21 mouse cellular contexts compared by ENCODE assay signal in genomic region chr5:73211961-73212360, GRCm38 (mm10). TPM values are rescaled to one million over a fixed set of nuclear protein-coding genes. Genes with fewer than 3 reads are reported as not detected.
DNase-seq lines count a peak whose midpoint lies in the region; ATAC-seq lines count a peak whose summit lies in the region.
"Had no signal": no experiment of that assay in that cellular context is flagged by ENCODE, and none has a peak within 500 bp of the region (broad histone marks: within the 10 kb centered on the region; RNA-seq: fewer than 3 reads in every experiment).

No protein-coding gene starts in this region.

- peak; percentile 58 for DNase-seq in heart, embryonic 10.5 days (ENCODE audit: low spot score)
- DNase-seq in testis, postnatal 10 days (ENCODE audit: low spot score): peak; percentile 16
- no peak for DNase-seq in testis, postnatal 14 days (ENCODE audit: low spot score)
- DNase-seq in frontal cortex, postnatal 36 days (ENCODE audit: low spot score in 2 of 2): no peak
- DNase-seq: adrenal gland, adult 8-10 months; adrenal gland, postnatal 14 days; adrenal gland, postnatal 36 days; cerebellum, adult 11-12 months; cerebellum, adult 2 months; cerebellum, adult 9-10 months; cerebellum, postnatal 10 days; cerebellum, postnatal 25 days; forebrain, postnatal 0 days had no signal

- no peaks in the 10 kb centered on the region for H3K9me3 ChIP-seq in heart, embryonic 10.5 days
- H3K9me3 ChIP-seq in heart, embryonic 12.5 days (replicated peaks): no peaks in the 10 kb centered on the region
- H3K9me3 ChIP-seq: embryonic facial prominence, embryonic 10.5 days; embryonic facial prominence, embryonic 12.5 days; forebrain, embryonic 13.5 days; forebrain, embryonic 15.5 days; G1E had no signal

- H3K27ac ChIP-seq in heart, embryonic 10.5 days: no peak overlapping the region; the same call in 1 of the 2 replicates
- H3K27ac ChIP-seq in heart, embryonic 12.5 days (ENCODE audit: poor library complexity, severe bottlenecking): no peak overlapping the region
- H3K27ac ChIP-seq: embryonic facial prominence, embryonic 10.5 days; embryonic facial prominence, embryonic 12.5 days; forebrain, embryonic 13.5 days; forebrain, embryonic 15.5 days had no signal

- no peak overlapping the region for H3K4me3 ChIP-seq in heart, embryonic 10.5 days
- no peak overlapping the region for H3K4me3 ChIP-seq in heart, embryonic 12.5 days
- H3K4me3 ChIP-seq: embryonic facial prominence, embryonic 10.5 days; embryonic facial prominence, embryonic 12.5 days; forebrain, embryonic 13.5 days; forebrain, embryonic 15.5 days had no signal

- peaks cover 29% of the 10 kb centered on the region for H3K36me3 ChIP-seq in heart, embryonic 10.5 days
- H3K36me3 ChIP-seq in heart, embryonic 12.5 days: peaks cover 31% of the 10 kb centered on the region
- H3K36me3 ChIP-seq: forebrain, embryonic 15.5 days had no signal

- H3K4me2 ChIP-seq in heart, embryonic 12.5 days: no peak overlapping the region
- H3K4me2 ChIP-seq: embryonic facial prominence, embryonic 12.5 days; forebrain, embryonic 13.5 days; forebrain, embryonic 15.5 days had no signal

- H3K9ac ChIP-seq in heart, embryonic 12.5 days: no peak overlapping the region
- H3K9ac ChIP-seq: embryonic facial prominence, embryonic 12.5 days; forebrain, embryonic 13.5 days; forebrain, embryonic 15.5 days; forebrain, postnatal 0 days had no signal

- peaks cover 23% of the 10 kb centered on the region for H3K4me1 ChIP-seq in heart, embryonic 10.5 days
- peaks cover 33% of the 10 kb centered on the region for H3K4me1 ChIP-seq in heart, embryonic 12.5 days (replicated peaks)

- ATAC-seq in heart, embryonic 12.5 days (ENCODE audit: insufficient number of reproducible peaks, low FRiP score): no peak
- ATAC-seq: activated CD4-positive, CD25-positive, alpha-beta regulatory T cell, adult 4 months; forebrain, embryonic 13.5 days; forebrain, embryonic 15.5 days; forebrain, postnatal 0 days; Patski had no signal

- no peaks in the 10 kb centered on the region for H3K27me3 ChIP-seq in heart, embryonic 10.5 days (ENCODE audit: insufficient read depth, poor library complexity, severe bottlenecking)
- H3K27me3 ChIP-seq in heart, embryonic 12.5 days (replicated peaks): no peaks in the 10 kb centered on the region
- H3K27me3 ChIP-seq: embryonic facial prominence, embryonic 12.5 days; forebrain, embryonic 13.5 days; forebrain, embryonic 15.5 days; Patski had no signal

- WGBS in heart, embryonic 10.5 days: 93% methylated on average over 15 of the region's 15 CpGs
- WGBS in heart, embryonic 12.5 days: 94% methylated on average over 15 of the region's 15 CpGs

RNA-seq across cellular contexts. Expression of gene Fryl, which starts 44.5 kb away (rescaled TPM):
- polyA plus RNA-seq in heart, embryonic 10.5 days (2016; fragmentation: Nextera tagmentation; extraction: Ambion mirVana): 27.7 and 32.6 TPM in 2 replicates
- polyA plus RNA-seq in heart, embryonic 12.5 days (2016; fragmentation: Nextera tagmentation; extraction: Ambion mirVana): 38.7 and 40.2 TPM in 2 replicates

Comparison
In these comparisons a context has a peak if more than half of its experiments do, and no peak if none do; other contexts are left out.
1. DNase-seq: peak in heart, embryonic 10.5 days (single experiment) and testis, postnatal 10 days (single experiment); none in testis, postnatal 14 days (single experiment) and frontal cortex, postnatal 36 days (0 of 2).